Mouse (Mus musculus) MN1 (cell line): ENCODE data around the gene Olfr46.
"Not testable (repeated sequence)": the region's sequence is repeated elsewhere in the genome, so short reads cannot be mapped to it uniquely, and the experiment has no call there.

Experiments
- DNase-seq: peaks from one replicate; pipeline ENCODE4 v3.0.0-alpha.2; 2016; ENCODE audit warnings: low spot score

Olfr46 gene

GRCm38 (mm10) chr7:140600969-140601368 is at the start of gene Olfr46:
Gene Olfr46, plus strand, starts transcription at chr7:140601269.
- not testable (repeated sequence) for DNase-seq

- no peak for DNase-seq
Measured at GRCm38 (mm10) chr7:140567586-140567985, 33.5 kb upstream of the Olfr46 start, which contains the start of gene Olfr538. Gene Olfr538, plus strand, starts transcription at chr7:140567886.

GRCm38 (mm10) chr7:140628670-140629069 is 27.6 kb downstream of the Olfr46 start, which contains the start of gene Olfr61:
Gene Olfr61, plus strand, starts transcription at chr7:140628970.
- DNase-seq, result not testable (repeated sequence)

GRCm38 (mm10) chr7:140630559-140630958 is 29.5 kb downstream of the Olfr46 start:
- no peak for DNase-seq

- no peak for DNase-seq
Measured at GRCm38 (mm10) chr7:140646152-140646551, 45.1 kb downstream of the Olfr46 start, which contains the start of gene Olfr53. Gene Olfr53, plus strand, starts transcription at chr7:140646452.

GRCm38 (mm10) chr7:140659630-140660029 is 58.6 kb downstream of the Olfr46 start, which contains the start of gene Olfr539:
Gene Olfr539, plus strand, starts transcription at chr7:140659930.
- no peak for DNase-seq
